Mouse (Mus musculus): ENCODE measurements at regions not wholly inside any gene's neighbourhood (a gene's known extent, or its start where the extent isn't known, plus 50 kb on each side); places are given as distances from the start of the nearest gene placed in this dataset.

- Histone ChIP-seq H3K9me3 (ENCODE audit: control insufficient read depth, low read length) (no peaks in the 10 kb centered on the region), H3K4me3 (replicated peaks; ENCODE audit: low read length) (no peak overlapping the region), H3K4me2 (replicated peaks; ENCODE audit: low read depth, low read length, severe bottlenecking) (no peak overlapping the region), H3K27me3 (ENCODE audit: control insufficient read depth, insufficient read depth, low read length) (no peaks in the 10 kb centered on the region), H3K4me1 (ENCODE audit: control insufficient read depth, insufficient read depth, low read length) (no peaks in the 10 kb centered on the region), H3K9ac (ENCODE audit: low read depth, low read length, severe bottlenecking) (no peak overlapping the region), H3K36me3 (ENCODE audit: control insufficient read depth, insufficient read depth, low read length) (no peaks in the 10 kb centered on the region), H3K27ac (replicated peaks; ENCODE audit: low read depth, low read length) (no peak overlapping the region)
- ATAC-seq (ENCODE audit: low FRiP score, low read depth) (no peak), DNase-seq (ENCODE audit: low spot score) (no peak)
- TF ChIP-seq POLR2A (IDR thresholded peaks at IDR 0.05; ENCODE audit: borderline replicate concordance, extremely low read depth, insufficient read depth, insufficient read length) = no peak
- 78% methylated on average over 5 of the region's 5 CpGs for WGBS
These were observed 151.6 kb upstream of the Ncam1 start for GRCm38 (mm10) chr9:49950321-49950720.

GRCm38 (mm10) chr9:49948546-49948945 lies 149.8 kb upstream of the Ncam1 start:
- Histone ChIP-seq H3K36me3 (ENCODE audit: control insufficient read depth, insufficient read depth, low read length) (no peaks in the 10 kb centered on the region), H3K4me2 (replicated peaks; ENCODE audit: low read depth, low read length, severe bottlenecking) (no peak overlapping the region), H3K27ac (replicated peaks; ENCODE audit: low read depth, low read length) (no peak overlapping the region), H3K4me1 (ENCODE audit: control insufficient read depth, insufficient read depth, low read length) (no peaks in the 10 kb centered on the region), H3K9ac (ENCODE audit: low read depth, low read length, severe bottlenecking) (no peak overlapping the region), H3K27me3 (ENCODE audit: control insufficient read depth, insufficient read depth, low read length) (no peaks in the 10 kb centered on the region), H3K9me3 (ENCODE audit: control insufficient read depth, low read length) (no peaks in the 10 kb centered on the region), H3K4me3 (replicated peaks; ENCODE audit: low read length) (no peak overlapping the region)
- ATAC-seq (ENCODE audit: low FRiP score, low read depth) (no peak), DNase-seq (ENCODE audit: low spot score) (no peak)
- TF ChIP-seq POLR2A (IDR thresholded peaks at IDR 0.05; ENCODE audit: borderline replicate concordance, extremely low read depth, insufficient read depth, insufficient read length) = no peak
- 86% methylated on average over 4 of the region's 4 CpGs for WGBS

GRCm38 (mm10) chr9:49946857-49947256 lies 148.1 kb upstream of the Ncam1 start:
- Histone ChIP-seq H3K27ac (replicated peaks; ENCODE audit: low read depth, low read length) (no peak overlapping the region), H3K4me2 (replicated peaks; ENCODE audit: low read depth, low read length, severe bottlenecking) (no peak overlapping the region), H3K4me3 (replicated peaks; ENCODE audit: low read length) (no peak overlapping the region), H3K36me3 (ENCODE audit: control insufficient read depth, insufficient read depth, low read length) (no peaks in the 10 kb centered on the region), H3K9ac (ENCODE audit: low read depth, low read length, severe bottlenecking) (no peak overlapping the region), H3K27me3 (ENCODE audit: control insufficient read depth, insufficient read depth, low read length) (no peaks in the 10 kb centered on the region), H3K9me3 (ENCODE audit: control insufficient read depth, low read length) (no peaks in the 10 kb centered on the region), H3K4me1 (ENCODE audit: control insufficient read depth, insufficient read depth, low read length) (no peaks in the 10 kb centered on the region)
- TF ChIP-seq POLR2A (IDR thresholded peaks at IDR 0.05; ENCODE audit: borderline replicate concordance, extremely low read depth, insufficient read depth, insufficient read length) = no peak
- no peak for ATAC-seq (ENCODE audit: low FRiP score, low read depth)
- no peak for DNase-seq (ENCODE audit: low spot score)
- 67% methylated on average over 2 of the region's 2 CpGs for WGBS

- H3K4me1 ChIP-seq (ENCODE audit: control insufficient read depth, insufficient read depth, low read length) = peaks cover 10% of the 10 kb centered on the region
- no peaks in the 10 kb centered on the region for H3K36me3 ChIP-seq (ENCODE audit: control insufficient read depth, insufficient read depth, low read length)
- no peaks in the 10 kb centered on the region for H3K27me3 ChIP-seq (ENCODE audit: control insufficient read depth, insufficient read depth, low read length)
- no peaks in the 10 kb centered on the region for H3K9me3 ChIP-seq (ENCODE audit: control insufficient read depth, low read length)
- WGBS = 19% methylated on average over 9 of the region's 9 CpGs
- no peak for DNase-seq (ENCODE audit: low spot score)
- no peak for ATAC-seq (ENCODE audit: low FRiP score, low read depth)
- no peak overlapping the region for H3K4me3 ChIP-seq (replicated peaks; ENCODE audit: low read length)
- TF ChIP-seq POLR2A (IDR thresholded peaks at IDR 0.05; ENCODE audit: borderline replicate concordance, extremely low read depth, insufficient read depth, insufficient read length) = no peak
- H3K27ac ChIP-seq (replicated peaks; ENCODE audit: low read depth, low read length) = no peak overlapping the region
- H3K9ac ChIP-seq (ENCODE audit: low read depth, low read length, severe bottlenecking) = no peak overlapping the region
- H3K4me2 ChIP-seq (replicated peaks; ENCODE audit: low read depth, low read length, severe bottlenecking) = no peak overlapping the region
These were observed 137.0 kb upstream of the Ncam1 start for GRCm38 (mm10) chr9:49935555-49936376.

- ATAC-seq (ENCODE audit: low FRiP score, low read depth) (no peak), DNase-seq (ENCODE audit: low spot score) (no peak)
- H3K27ac ChIP-seq (replicated peaks; ENCODE audit: low read depth, low read length) = no peak overlapping the region
- H3K4me1 ChIP-seq (ENCODE audit: control insufficient read depth, insufficient read depth, low read length) = peaks cover 13% of the 10 kb centered on the region
- H3K9me3 ChIP-seq (ENCODE audit: control insufficient read depth, low read length) = no peaks in the 10 kb centered on the region
- H3K4me2 ChIP-seq (replicated peaks; ENCODE audit: low read depth, low read length, severe bottlenecking) = no peak overlapping the region
- no peaks in the 10 kb centered on the region for H3K36me3 ChIP-seq (ENCODE audit: control insufficient read depth, insufficient read depth, low read length)
- 46% methylated on average over 3 of the region's 3 CpGs for WGBS
- no peak overlapping the region for H3K4me3 ChIP-seq (replicated peaks; ENCODE audit: low read length)
- H3K9ac ChIP-seq (ENCODE audit: low read depth, low read length, severe bottlenecking) = no peak overlapping the region
- no peaks in the 10 kb centered on the region for H3K27me3 ChIP-seq (ENCODE audit: control insufficient read depth, insufficient read depth, low read length)
- no peak for TF ChIP-seq POLR2A (IDR thresholded peaks at IDR 0.05; ENCODE audit: borderline replicate concordance, extremely low read depth, insufficient read depth, insufficient read length)
These were observed 129.4 kb upstream of the Ncam1 start for GRCm38 (mm10) chr9:49928041-49928656.

All from limb, embryonic 14.5 days (tissue).